Mouse (Mus musculus) spleen, postnatal 4 days (tissue): Measurements from ENCODE around the gene Zfp444.
"Not testable (repeated sequence)": the region's sequence is repeated elsewhere in the genome, so short reads cannot be mapped to it uniquely, and the experiment has no call there.

ENCODE experiments used
- DNase-seq, 2 experiments: peaks; one replicate each; pipeline ENCODE4 v3.0.0; 2022; ENCODE audit warnings: low spot score in 2 of 2

The Zfp444 gene

DNA sequence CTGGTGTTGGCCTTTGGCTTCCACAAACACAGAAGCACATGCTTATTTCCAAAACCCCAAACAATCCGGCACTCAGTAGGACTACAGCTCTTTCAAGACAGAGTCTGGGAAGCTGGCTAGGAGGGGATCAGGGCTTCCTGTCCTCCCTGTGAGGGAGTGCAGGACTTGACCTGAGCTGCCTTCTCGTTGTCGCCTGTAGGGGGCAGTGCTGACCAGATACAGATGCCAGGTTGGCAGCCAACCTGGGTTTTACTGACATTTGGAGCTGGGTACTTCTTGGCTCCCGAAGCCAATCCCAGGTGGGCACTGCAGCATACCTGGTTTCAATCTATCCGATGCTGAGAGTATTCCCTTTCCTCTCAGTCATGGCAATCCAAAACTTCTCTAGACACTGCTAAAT is 41.1 kb downstream of the Zfp444 start:
- DNase-seq, result no peak

- DNase-seq, result not testable (repeated sequence)
Observed at GRCm38 (mm10) chr7:6214691-6215090, 42.7 kb downstream of the Zfp444 start.

DNA sequence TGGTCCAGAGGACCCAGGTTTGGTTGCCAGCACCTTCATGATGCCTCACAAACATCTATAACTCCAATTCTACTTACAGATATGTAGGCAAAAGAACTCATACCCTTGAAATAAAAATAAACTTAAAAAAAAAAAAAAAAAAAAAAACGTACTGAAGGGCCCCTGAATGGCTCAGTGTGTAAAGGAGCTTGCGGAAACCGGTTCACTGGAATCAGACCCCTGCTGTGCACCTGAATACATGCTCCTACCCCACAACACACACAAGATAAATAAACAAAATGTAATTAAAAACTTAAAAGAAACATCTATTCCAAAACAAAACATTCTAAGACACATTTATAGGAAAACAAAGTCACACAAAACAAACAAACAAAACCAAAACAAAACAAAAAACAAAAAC is 48.1 kb downstream of the Zfp444 start:
- DNase-seq, result no peak

DNA sequence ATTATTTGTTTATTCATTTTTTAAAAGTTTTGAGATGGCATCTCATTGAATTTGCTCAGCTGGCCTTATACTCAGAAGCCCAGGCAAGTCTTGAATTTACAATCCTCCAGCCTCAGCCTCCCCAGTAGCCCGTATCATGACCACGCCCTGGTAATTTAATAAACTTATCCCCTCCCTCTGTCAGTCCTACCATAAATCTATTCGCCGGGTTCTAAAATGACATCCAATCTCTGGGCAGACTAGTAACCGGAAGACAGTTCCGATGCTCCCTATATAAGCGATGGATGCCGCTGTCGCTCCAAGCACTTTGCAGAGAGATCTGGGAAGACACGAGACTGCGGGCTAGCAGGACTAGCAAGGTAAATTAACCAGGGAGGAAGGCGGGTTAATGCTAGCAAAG is 50.0 kb downstream of the Zfp444 start, which contains the start of gene Zscan5b:
Gene Zscan5b (plus strand): TSS at position 301 of the 400 bp plus-strand sequence.
- no peak for DNase-seq

DNA sequence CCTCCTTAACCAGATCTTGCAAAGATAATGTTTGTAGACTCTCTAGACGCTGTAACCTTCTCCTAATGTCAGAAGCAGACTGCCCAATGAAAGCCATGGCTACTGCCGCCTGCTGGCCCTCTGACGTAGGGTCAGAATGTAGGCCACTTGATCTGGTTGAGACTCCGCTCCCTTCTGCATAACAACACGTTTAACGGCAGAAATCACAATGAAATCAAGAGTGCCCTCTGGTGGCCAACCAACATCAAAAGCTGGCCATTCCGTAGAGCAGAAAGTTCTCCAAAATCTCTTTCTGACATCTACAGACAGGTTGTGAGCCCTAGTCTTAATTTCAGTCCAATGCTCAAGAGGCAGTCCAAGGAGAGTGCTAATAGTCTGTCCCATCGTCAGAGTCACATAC is 56.5 kb downstream of the Zfp444 start:
- DNase-seq, result not testable (repeated sequence)

GRCm38 (mm10) chr7:6239787-6240186 is 67.8 kb downstream of the Zfp444 start:
- no peak for DNase-seq

- DNase-seq, result peak; percentile 15 to 71
Observed at GRCm38 (mm10) chr7:6240841-6241425, 68.9 kb downstream of the Zfp444 start.
